Mouse (Mus musculus) limb, embryonic 14.5 days (tissue): ENCODE data around the gene Rtn3. TPM values are rescaled to one million over a fixed set of nuclear protein-coding genes. Genes with fewer than 3 reads are reported as not detected.

ENCODE experiments used
- ATAC-seq: fragments of 200-750 bp; cut with Nextera tagmentation; 2 replicates; pipeline ENCODE4 v1.8.0; 2017; ENCODE audit warnings: low read depth, moderate number of reproducible peaks, moderate TSS enrichment; ENCODE audit not compliant: low FRiP score
- DNase-seq: peaks from one replicate; pipeline ENCODE4 v3.0.0-alpha.2; 2015; ENCODE audit warnings: low spot score
- H3K27ac ChIP-seq: fragments of 300-500 bp; sonication (generic); replicated peaks from 2 replicates; pipeline ENCODE4 v1.5.1; 2014; ENCODE audit warnings: low read depth, mild to moderate bottlenecking, low read length, moderate library complexity, mixed read lengths
- H3K27me3 ChIP-seq: fragments of 300-500 bp; sonication (generic); 2 replicates; pipeline ENCODE4 v1.6.1; 2014; ENCODE audit warnings: low read length, mixed read lengths; ENCODE audit not compliant: control insufficient read depth, insufficient read depth
- H3K36me3 ChIP-seq: fragments of 300-500 bp; sonication (generic); 2 replicates; pipeline ENCODE4 v1.6.1; 2014; ENCODE audit warnings: mild to moderate bottlenecking, low read length, moderate library complexity, mixed read lengths; ENCODE audit not compliant: control insufficient read depth, insufficient read depth
- H3K4me1 ChIP-seq: fragments of 300-500 bp; sonication (generic); 2 replicates; pipeline ENCODE4 v1.6.1; 2014; ENCODE audit warnings: antibody characterized with exemption, low read length, mixed read lengths; ENCODE audit not compliant: control insufficient read depth, insufficient read depth
- H3K4me2 ChIP-seq: fragments of 300-500 bp; sonication (generic); replicated peaks from 2 replicates; pipeline ENCODE4 v1.6.1; 2014; ENCODE audit warnings: low read depth, mild to moderate bottlenecking, low read length, moderate library complexity; ENCODE audit not compliant: severe bottlenecking
- H3K4me3 ChIP-seq: fragments of 300-500 bp; sonication (generic); replicated peaks from 2 replicates; pipeline ENCODE4 v1.5.1; 2014; ENCODE audit warnings: low read length
- H3K9ac ChIP-seq: fragments of 300-500 bp; sonication (generic); 2 replicates; pipeline ENCODE4 v1.6.1; 2014; ENCODE audit warnings: mild to moderate bottlenecking, low read depth, low read length, moderate library complexity; ENCODE audit not compliant: severe bottlenecking
- H3K9me3 ChIP-seq: fragments of 300-500 bp; sonication (generic); 2 replicates; pipeline ENCODE4 v1.6.1; 2016; ENCODE audit warnings: low read length; ENCODE audit not compliant: control insufficient read depth
- POLR2A ChIP-seq: fragments of 200-500 bp; IDR thresholded peaks from 2 replicates; pipeline ENCODE4 v1.8.0; 2012; ENCODE audit warnings: inconsistent platforms, mild to moderate bottlenecking, moderate library complexity, borderline replicate concordance; ENCODE audit not compliant: insufficient read depth, insufficient read length; ENCODE audit errors: extremely low read depth
- WGBS: fragments of 180-500 bp; shearing (Covaris S2); extraction: QIAGEN DNeasy Blood & Tissue Kit; methylation state at CpG from one replicate; pipeline ENCODE4 v1.1.7; 2014; 5-methylcytosine and 5-hydroxymethylcytosine counted together
- polyA plus RNA-seq, 2 experiments: library from polyadenylated mRNA; depleted of rRNA in 1 of 2; stranded (reverse) in 1 of 2; unstranded in 1 of 2; fragments of >200 nt; fragmentation: Nextera tagmentation in 1 of 2; extraction: Ambion mirVana in 1 of 2; gene quantifications; 2 replicates each; pipeline versions ENCODE4 v1.2.1 to v1.2.3; 2012 to 2014

Rtn3 gene
- polyA plus RNA-seq, 2 experiments, result 107 to 112 TPM

DNA sequence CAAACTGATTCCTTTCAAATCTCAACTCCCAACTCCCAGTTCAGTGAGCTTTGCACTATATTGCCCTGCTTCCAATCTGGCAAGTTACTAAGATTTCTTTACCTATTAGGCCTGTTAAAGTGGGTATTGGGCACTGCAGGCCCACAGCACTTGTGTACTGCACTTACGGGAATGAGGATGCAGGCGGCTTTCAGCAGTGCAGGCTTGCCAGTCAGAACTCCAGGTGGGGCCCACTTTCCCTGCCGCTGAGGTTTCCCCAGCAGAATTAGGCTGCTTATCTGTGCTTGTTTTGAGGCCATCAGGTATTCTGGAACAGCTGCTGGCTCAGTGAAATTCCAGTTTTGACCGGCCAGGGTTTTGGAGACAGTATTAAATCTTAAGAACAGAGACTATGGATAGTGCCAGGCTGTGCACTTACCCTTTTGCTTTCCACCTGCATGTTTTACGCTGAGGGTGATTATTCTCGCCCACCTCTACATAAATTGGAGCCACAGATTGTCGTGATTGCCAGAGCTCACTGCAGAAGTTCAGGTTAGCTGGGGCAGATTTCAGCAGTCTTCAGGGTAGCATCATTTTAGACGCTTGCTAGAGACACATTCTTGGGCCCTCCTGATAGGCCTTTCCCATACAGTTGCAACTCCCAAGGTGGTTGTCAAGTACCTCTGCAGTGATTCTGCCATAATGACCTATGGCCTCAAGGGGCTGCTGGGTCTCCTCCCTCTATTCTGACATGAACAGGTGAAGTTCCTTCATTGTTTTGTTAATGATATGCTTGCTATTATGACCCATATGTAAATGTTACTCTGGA is 58.3 kb downstream of the Rtn3 start:
- H3K27ac ChIP-seq, result no peak overlapping the region
- TF ChIP-seq POLR2A, result no peak
- DNase-seq (no peak), ATAC-seq (no peak)
- H3K4me3 ChIP-seq, result no peak overlapping the region
- no peaks in the 10 kb centered on the region for H3K9me3 ChIP-seq
- peaks cover 96% of the 10 kb centered on the region for H3K36me3 ChIP-seq
- peaks cover 41% of the 10 kb centered on the region for H3K4me1 ChIP-seq
- no peaks in the 10 kb centered on the region for H3K27me3 ChIP-seq
- H3K9ac ChIP-seq, result no peak overlapping the region
- WGBS, result 69% methylated on average over 8 of the region's 8 CpGs
- no peak overlapping the region for H3K4me2 ChIP-seq

DNA sequence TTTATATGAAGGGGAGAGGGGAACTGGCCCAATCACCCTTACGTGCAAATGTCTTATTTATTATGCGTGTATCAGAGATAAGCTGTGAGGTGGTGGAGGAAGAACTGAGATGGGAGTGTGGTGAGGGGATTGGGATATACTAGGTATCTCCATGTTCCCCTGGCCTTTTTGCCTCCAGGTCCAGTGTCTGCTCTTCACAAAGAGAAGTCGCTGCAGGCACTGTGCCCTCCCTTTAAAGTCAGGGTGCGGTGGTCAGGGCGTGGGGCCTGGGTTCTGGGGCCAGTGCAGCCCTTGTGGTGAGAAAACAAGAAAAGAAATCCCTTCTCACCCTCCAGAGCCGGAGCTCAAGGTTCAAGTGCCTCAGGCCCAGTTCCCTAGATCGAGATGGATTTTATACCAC is 59.0 kb downstream of the Rtn3 start:
- Histone ChIP-seq H3K4me2 (0 out of 2 replicates have a peak overlapping the region, but pooled peaks have one; percentile 65), H3K27ac (no peak overlapping the region), H3K27me3 (no peaks in the 10 kb centered on the region), H3K9me3 (no peaks in the 10 kb centered on the region), H3K9ac (no peak overlapping the region), H3K36me3 (peaks cover 90% of the 10 kb centered on the region), H3K4me1 (peaks cover 48% of the 10 kb centered on the region), H3K4me3 (no peak overlapping the region)
- DNase-seq (no peak), ATAC-seq (no peak)
- no peak for TF ChIP-seq POLR2A
- WGBS, result 75% methylated on average over 7 of the region's 7 CpGs

GRCm38 (mm10) chr19:7423656-7424030 is 59.4 kb downstream of the Rtn3 start:
- Histone ChIP-seq H3K4me3 (peak overlapping the region; percentile 21), H3K36me3 (peaks cover 86% of the 10 kb centered on the region), H3K27me3 (no peaks in the 10 kb centered on the region), H3K9me3 (no peaks in the 10 kb centered on the region), H3K27ac (0 out of 2 replicates have a peak overlapping the region, but pooled peaks have one; percentile 62), H3K9ac (no peak overlapping the region), H3K4me2 (peak overlapping the region; percentile 65), H3K4me1 (peaks cover 52% of the 10 kb centered on the region)
- TF ChIP-seq POLR2A, result no peak
- ATAC-seq, result no peak; the same call in 1 of the 2 replicates
- 36% methylated on average over 16 of the region's 16 CpGs for WGBS
- peak; percentile 63 for DNase-seq

GRCm38 (mm10) chr19:7423028-7423655 is 59.9 kb downstream of the Rtn3 start:
- WGBS, result 14% methylated on average over 44 of the region's 51 CpGs
- Histone ChIP-seq H3K27me3 (no peaks in the 10 kb centered on the region), H3K27ac (peak overlapping the region; percentile 62), H3K4me2 (peak overlapping the region; percentile 65), H3K9ac (peak overlapping the region; percentile 32), H3K4me3 (peak overlapping the region; percentile 21), H3K4me1 (peaks cover 52% of the 10 kb centered on the region), H3K9me3 (no peaks in the 10 kb centered on the region), H3K36me3 (peaks cover 81% of the 10 kb centered on the region)
- no peak for TF ChIP-seq POLR2A
- DNase-seq (peak; percentile 83), ATAC-seq (peak; percentile 62)

- H3K9me3 ChIP-seq, result no peaks in the 10 kb centered on the region
- H3K4me1 ChIP-seq, result peaks cover 52% of the 10 kb centered on the region
- 11% methylated on average over 28 of the region's 35 CpGs for WGBS
- peak overlapping the region; percentile 62 for H3K27ac ChIP-seq
- peak overlapping the region; percentile 65 for H3K4me2 ChIP-seq
- DNase-seq, result no peak
- no peaks in the 10 kb centered on the region for H3K27me3 ChIP-seq
- ATAC-seq, result no peak
- peak overlapping the region; percentile 32 for H3K9ac ChIP-seq
- no peak for TF ChIP-seq POLR2A
- peak overlapping the region; percentile 21 for H3K4me3 ChIP-seq
- peaks cover 76% of the 10 kb centered on the region for H3K36me3 ChIP-seq
Measured at GRCm38 (mm10) chr19:7422656-7423027, 60.4 kb downstream of the Rtn3 start.
